Mouse (Mus musculus) lung, embryonic 14.5 days (tissue): ENCODE measurements around the gene 2310061I04Rik. TPM values are rescaled to one million over a fixed set of nuclear protein-coding genes. Genes with fewer than 3 reads are reported as not detected.

Experiments used
- ATAC-seq: fragments of 200-750 bp; cut with Nextera tagmentation; 2 replicates; pipeline ENCODE4 v1.8.0; 2017; ENCODE audit warnings: mild to moderate bottlenecking, moderate TSS enrichment, moderate library complexity; ENCODE audit not compliant: insufficient read depth
- DNase-seq: peaks from one replicate; pipeline ENCODE4 v3.0.0-alpha.2; 2015
- H3K27ac ChIP-seq: fragments of 300-500 bp; sonication (generic); 2 replicates; pipeline ENCODE4 v1.5.1; 2014; ENCODE audit warnings: low read depth, mild to moderate bottlenecking, moderate library complexity
- H3K27me3 ChIP-seq: fragments of 300-500 bp; sonication (generic); 2 replicates; pipeline ENCODE4 v1.6.1; 2014; ENCODE audit warnings: low read length, control low read depth; ENCODE audit not compliant: insufficient read depth
- H3K36me3 ChIP-seq: fragments of 300-500 bp; sonication (generic); 2 replicates; pipeline ENCODE4 v1.6.1; 2014; ENCODE audit warnings: control low read depth; ENCODE audit not compliant: insufficient read depth
- H3K4me1 ChIP-seq: fragments of 300-500 bp; sonication (generic); 2 replicates; pipeline ENCODE4 v1.6.1; 2014; ENCODE audit warnings: antibody characterized with exemption, control low read depth; ENCODE audit not compliant: insufficient read depth
- H3K4me2 ChIP-seq: fragments of 300-500 bp; sonication (generic); 2 replicates; pipeline ENCODE4 v1.6.1; 2014; ENCODE audit warnings: mild to moderate bottlenecking
- H3K4me3 ChIP-seq: fragments of 300-500 bp; sonication (generic); 2 replicates; pipeline ENCODE4 v1.5.1; 2014; ENCODE audit warnings: low read depth, low read length
- H3K9ac ChIP-seq: fragments of 300-500 bp; sonication (generic); 2 replicates; pipeline ENCODE4 v1.6.1; 2014
- H3K9me3 ChIP-seq: fragments of 300-500 bp; sonication (generic); 2 replicates; pipeline ENCODE4 v1.6.1; 2016; ENCODE audit warnings: low read depth, low read length, control low read depth
- CTCF ChIP-seq: IDR thresholded peaks from 2 replicates; pipeline ENCODE4 v1.5.1; 2016; ENCODE audit warnings: antibody characterized with exemption, low read depth
- WGBS: fragments of 180-500 bp; shearing (Covaris S2); extraction: QIAGEN DNeasy Blood & Tissue Kit; methylation state at CpG from one replicate; pipeline ENCODE4 v1.1.7; 2014; 5-methylcytosine and 5-hydroxymethylcytosine counted together
- polyA plus RNA-seq: library from polyadenylated mRNA; unstranded; fragments of >200 nt; fragmentation: Nextera tagmentation; extraction: Ambion mirVana; gene quantifications from 2 replicates; pipeline ENCODE4 v1.2.1, GENCODE M21; 2014

2310061I04Rik gene
- polyA plus RNA-seq, 1 experiment from 2014 or later = 25.4 TPM

DNA sequence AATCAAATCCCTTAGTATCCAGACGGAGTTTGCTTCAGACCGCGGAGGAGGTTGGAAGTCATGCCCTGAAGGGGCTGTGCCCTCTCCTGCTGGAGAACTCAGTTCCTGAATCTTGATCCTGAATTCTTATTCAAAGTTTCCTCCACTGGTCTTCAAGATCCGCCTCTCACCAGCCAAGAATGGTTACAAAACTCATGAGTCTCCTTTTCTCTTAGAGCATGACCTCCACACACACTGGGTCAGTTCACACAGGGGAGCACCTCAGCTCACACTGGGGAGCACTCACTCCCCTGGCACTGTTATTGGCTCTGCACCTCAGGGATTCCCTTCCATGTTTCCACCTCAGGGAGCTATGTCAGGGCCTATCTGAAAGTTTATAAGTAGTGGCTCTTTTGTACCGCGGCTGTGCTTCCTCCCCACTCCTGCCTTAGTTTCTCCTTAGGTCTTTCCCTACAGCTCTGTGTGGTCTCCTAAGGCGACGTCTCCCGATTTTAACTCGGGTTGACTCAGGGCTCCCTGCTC is 32.3 kb downstream of the 2310061I04Rik start:
- peaks cover 13% of the 10 kb centered on the region; the same call in 1 of the 2 replicates for H3K4me1 ChIP-seq
- peak overlapping the region; percentile 68 for H3K4me3 ChIP-seq
- ATAC-seq (no peak), DNase-seq (no peak)
- H3K27ac ChIP-seq = peak overlapping the region; percentile 98
- H3K4me2 ChIP-seq = peak overlapping the region; percentile 98
- H3K36me3 ChIP-seq = peaks cover 8% of the 10 kb centered on the region; the same call in 1 of the 2 replicates
- H3K27me3 ChIP-seq = no peaks in the 10 kb centered on the region
- no peak for TF ChIP-seq CTCF
- H3K9me3 ChIP-seq = no peaks in the 10 kb centered on the region
- H3K9ac ChIP-seq = peak overlapping the region; percentile 80
- WGBS = 23% methylated on average over 10 of the region's 10 CpGs

DNA sequence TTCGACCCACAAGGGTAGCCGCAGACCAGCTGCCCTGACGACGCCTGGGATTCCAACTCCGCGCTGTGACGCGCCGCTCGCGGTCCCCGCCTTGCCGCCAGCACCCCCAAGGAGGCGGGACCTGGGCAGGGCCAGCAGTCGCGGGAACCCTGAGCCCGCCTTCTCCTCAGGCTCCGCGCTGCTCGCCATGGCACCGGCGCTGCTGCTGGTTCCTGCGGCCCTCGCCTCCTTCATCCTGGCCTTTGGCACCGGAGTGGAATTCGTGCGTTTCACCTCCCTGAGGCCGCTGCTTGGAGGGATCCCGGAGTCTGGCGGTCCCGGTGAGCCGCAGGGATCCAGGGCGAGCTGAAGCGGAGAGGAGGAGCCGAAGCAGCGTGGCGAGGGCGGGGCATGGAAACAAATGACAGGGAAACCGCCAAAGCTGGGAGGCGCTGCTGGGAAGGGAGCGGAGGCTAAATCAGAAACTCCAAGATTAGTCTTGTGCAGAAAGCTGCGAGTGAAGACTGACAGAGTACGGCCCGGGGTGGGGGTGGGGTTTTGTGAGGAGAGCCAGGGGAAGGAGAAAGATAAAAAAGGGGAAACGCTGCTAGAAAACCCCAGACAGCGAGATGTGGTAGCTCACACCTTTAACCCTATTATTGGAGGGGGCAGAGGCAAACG is 35.9 kb downstream of the 2310061I04Rik start, which contains the start of gene Nrm:
TSS of gene Nrm (plus strand) at position 121 of the 660 bp plus-strand sequence.
- WGBS = under 1% methylated on average over 47 of the region's 47 CpGs
- ATAC-seq (peak; percentile 92), DNase-seq (peak; percentile 96)
- Histone ChIP-seq H3K4me1 (0 out of 2 replicates have a peak, but pooled peaks cover 7% of the 10 kb centered on the region), H3K4me2 (peak within 1 kb of the TSS; percentile 67), H3K4me3 (peak within 1 kb of the TSS; percentile 66), H3K36me3 (peaks cover 33% of the 10 kb centered on the region), H3K9me3 (no peaks in the 10 kb centered on the region), H3K27me3 (no peaks in the 10 kb centered on the region), H3K9ac (peak within 1 kb of the TSS; percentile 68), H3K27ac (peak within 1 kb of the TSS; percentile 86)
- peak; percentile 62 for TF ChIP-seq CTCF

DNA sequence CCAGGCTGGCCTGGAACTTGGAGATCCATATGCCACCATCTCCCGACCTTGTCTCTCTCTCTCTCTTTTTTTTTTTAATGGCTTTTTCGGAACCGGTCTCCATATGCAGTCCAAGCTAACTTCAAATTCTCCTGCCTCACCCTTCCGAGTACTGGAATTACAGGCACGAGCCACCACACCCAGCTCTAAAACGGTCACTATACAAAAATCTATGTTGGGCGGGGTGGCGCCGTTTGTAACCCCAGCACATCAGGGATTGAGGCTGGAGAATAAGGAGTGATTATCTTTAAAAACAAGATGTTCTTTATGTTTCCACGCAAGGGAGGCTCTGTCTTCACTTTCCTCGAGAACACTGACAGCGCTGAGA is 36.4 kb downstream of the 2310061I04Rik start:
- peaks cover 37% of the 10 kb centered on the region for H3K36me3 ChIP-seq
- 3% methylated on average over 12 of the region's 12 CpGs for WGBS
- H3K9me3 ChIP-seq = no peaks in the 10 kb centered on the region
- no peak; the same call in 1 of the 2 replicates for ATAC-seq
- DNase-seq = no peak
- H3K4me3 ChIP-seq = peak overlapping the region; percentile 66
- H3K27ac ChIP-seq = peak overlapping the region; percentile 86
- no peaks in the 10 kb centered on the region for H3K27me3 ChIP-seq
- H3K4me2 ChIP-seq = peak overlapping the region; percentile 67
- TF ChIP-seq CTCF = no peak
- 0 out of 2 replicates have a peak, but pooled peaks cover 7% of the 10 kb centered on the region for H3K4me1 ChIP-seq
- peak overlapping the region; percentile 68 for H3K9ac ChIP-seq

DNA sequence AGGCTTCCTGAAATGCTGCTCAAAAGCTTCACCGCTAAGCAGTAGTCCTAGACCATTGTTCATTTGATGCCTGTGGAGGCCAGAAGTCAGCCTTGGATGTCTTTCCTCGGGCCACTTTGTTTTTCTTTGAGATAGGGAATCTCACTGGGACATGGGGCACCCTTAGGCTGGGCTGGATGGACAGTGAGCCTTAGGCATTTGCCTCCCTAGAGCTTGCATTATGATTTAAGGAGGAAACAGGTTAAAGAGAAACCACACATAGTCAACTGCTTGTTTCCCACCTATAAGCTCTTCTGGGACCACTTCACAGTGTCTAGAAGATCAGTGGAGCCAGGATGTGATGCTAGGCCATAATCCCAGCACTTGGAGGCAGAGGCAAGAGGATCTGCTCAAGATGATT is 37.4 kb downstream of the 2310061I04Rik start:
- no peak for TF ChIP-seq CTCF
- Histone ChIP-seq H3K4me2 (no peak overlapping the region), H3K27ac (no peak overlapping the region), H3K4me3 (no peak overlapping the region), H3K27me3 (no peaks in the 10 kb centered on the region), H3K9me3 (no peaks in the 10 kb centered on the region), H3K4me1 (0 out of 2 replicates have a peak, but pooled peaks cover 4% of the 10 kb centered on the region), H3K36me3 (peaks cover 40% of the 10 kb centered on the region), H3K9ac (no peak overlapping the region)
- ATAC-seq (no peak), DNase-seq (no peak)
- 53% methylated on average over 2 of the region's 2 CpGs for whole genome bisulfite sequencing

DNA sequence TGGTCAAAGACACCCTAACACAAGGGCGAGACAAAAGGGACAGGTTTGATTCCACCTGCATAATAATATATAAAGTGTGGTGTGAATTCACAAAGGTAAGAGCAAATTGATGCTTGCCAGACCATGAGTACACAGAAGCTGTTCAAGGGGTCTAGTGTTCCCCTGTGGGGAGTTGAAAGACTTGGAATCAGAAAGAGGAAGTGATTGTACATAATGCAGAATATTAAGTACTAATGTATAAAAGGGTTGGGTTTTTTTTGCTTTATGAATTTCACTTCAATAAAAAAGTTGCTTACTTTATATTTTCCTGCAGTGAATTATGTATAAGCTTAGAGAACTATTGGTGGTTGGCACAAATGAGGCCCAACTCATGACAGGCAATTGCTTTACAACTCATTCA is 37.9 kb downstream of the 2310061I04Rik start:
- H3K9ac ChIP-seq = no peak overlapping the region
- H3K27ac ChIP-seq = no peak overlapping the region
- no peaks in the 10 kb centered on the region for H3K27me3 ChIP-seq
- TF ChIP-seq CTCF = no peak
- no peaks in the 10 kb centered on the region for H3K9me3 ChIP-seq
- H3K4me3 ChIP-seq = no peak overlapping the region
- H3K4me2 ChIP-seq = no peak overlapping the region
- WGBS = 88% methylated on average over 1 of the region's 1 CpGs
- H3K4me1 ChIP-seq = 0 out of 2 replicates have a peak, but pooled peaks cover 4% of the 10 kb centered on the region
- DNase-seq (no peak), ATAC-seq (no peak)
- H3K36me3 ChIP-seq = peaks cover 44% of the 10 kb centered on the region

DNA sequence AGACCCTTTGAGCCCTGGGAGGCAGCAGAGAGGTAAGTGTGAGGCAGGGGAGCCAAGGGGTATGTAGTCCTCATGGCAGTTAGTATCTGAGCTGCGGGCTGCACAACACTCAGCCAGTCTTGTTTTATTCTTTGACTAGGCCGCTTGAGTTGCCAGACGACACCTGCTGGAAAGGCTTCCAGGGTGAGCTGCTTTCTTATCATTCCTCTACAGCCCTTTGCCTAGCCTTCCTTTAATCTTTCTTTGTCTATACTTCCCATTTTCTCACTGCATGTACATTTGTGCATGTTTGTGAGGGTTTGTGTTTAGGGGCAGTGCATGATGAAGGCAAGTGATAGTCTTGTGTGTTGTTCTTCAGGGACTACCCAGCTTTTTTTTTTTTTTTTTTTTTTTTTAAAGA is 46.3 kb downstream of the 2310061I04Rik start:
- no peak overlapping the region for H3K4me3 ChIP-seq
- no peak for TF ChIP-seq CTCF
- no peak overlapping the region for H3K4me2 ChIP-seq
- H3K27me3 ChIP-seq = no peaks in the 10 kb centered on the region
- no peaks in the 10 kb centered on the region for H3K4me1 ChIP-seq
- DNase-seq (no peak), ATAC-seq (no peak)
- no peak overlapping the region for H3K9ac ChIP-seq
- H3K9me3 ChIP-seq = no peaks in the 10 kb centered on the region
- H3K27ac ChIP-seq = no peak overlapping the region
- 84% methylated on average over 3 of the region's 3 CpGs for WGBS
- peaks cover 91% of the 10 kb centered on the region for H3K36me3 ChIP-seq

DNA sequence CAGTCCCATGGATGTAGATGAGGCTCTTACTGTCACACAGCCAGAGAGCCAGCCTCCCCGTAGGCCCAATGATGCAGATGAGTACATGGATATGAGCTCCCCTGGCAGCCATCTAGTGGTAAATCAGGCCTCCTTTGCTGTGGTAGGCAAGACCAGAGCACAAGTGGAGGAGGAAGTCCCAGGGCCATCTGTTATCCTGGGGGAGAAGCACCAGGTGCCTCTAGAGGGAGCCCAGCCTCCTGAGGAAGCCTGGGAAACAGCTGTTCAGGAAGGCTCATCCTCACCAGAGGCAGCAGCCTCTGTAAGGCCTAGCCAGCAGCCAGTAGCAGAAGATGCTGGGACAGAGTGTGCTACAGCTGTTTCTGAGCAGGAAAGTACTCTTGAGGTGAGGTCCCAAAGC is 49.1 kb downstream of the 2310061I04Rik start:
- ATAC-seq (peak; percentile 41; the same call in 1 of the 2 replicates), DNase-seq (no peak)
- H3K9me3 ChIP-seq = no peaks in the 10 kb centered on the region
- peak; percentile 23; the same call in 1 of the 2 replicates for TF ChIP-seq CTCF
- no peak overlapping the region for H3K9ac ChIP-seq
- peaks cover under 1% of the 10 kb centered on the region; the same call in 1 of the 2 replicates for H3K4me1 ChIP-seq
- H3K36me3 ChIP-seq = peaks cover 89% of the 10 kb centered on the region
- no peak overlapping the region for H3K4me3 ChIP-seq
- no peaks in the 10 kb centered on the region for H3K27me3 ChIP-seq
- H3K4me2 ChIP-seq = no peak overlapping the region
- H3K27ac ChIP-seq = no peak overlapping the region
- WGBS = 58% methylated on average over 1 of the region's 1 CpGs
